Mouse (Mus musculus): Measurements from ENCODE around the gene Hsd17b14.

The Hsd17b14 gene

GRCm38 (mm10) chr7:45567780-45568516, 13.3 kb downstream of the Hsd17b14 start:
- DNase-seq, result peak; percentile 95

GRCm38 (mm10) chr7:45568601-45569473, 14.1 kb downstream of the Hsd17b14 start:
- no peak for DNase-seq

GRCm38 (mm10) chr7:45570103-45570741, 15.5 kb downstream of the Hsd17b14 start, which contains the start of gene Bcat2:
TSS of gene Bcat2 (plus strand) at chr7:45570153.
- peak; percentile 83 for DNase-seq

- no peak for DNase-seq
These were observed 17.3 kb downstream of the Hsd17b14 start for GRCm38 (mm10) chr7:45571966-45572365.

GRCm38 (mm10) chr7:45573954-45574353, 19.3 kb downstream of the Hsd17b14 start:
- DNase-seq, result no peak

GRCm38 (mm10) chr7:45574472-45575379, 20.0 kb downstream of the Hsd17b14 start:
- peak; percentile 70 for DNase-seq

- no peak for DNase-seq
These were observed 31.2 kb downstream of the Hsd17b14 start for GRCm38 (mm10) chr7:45585923-45586322.

GRCm38 (mm10) chr7:45587631-45588592, 33.2 kb downstream of the Hsd17b14 start:
- DNase-seq, result no peak

GRCm38 (mm10) chr7:45589173-45589572, 34.5 kb downstream of the Hsd17b14 start:
- peak; percentile 95 for DNase-seq

GRCm38 (mm10) chr7:45589898-45590297, 35.2 kb downstream of the Hsd17b14 start:
- no peak for DNase-seq

GRCm38 (mm10) chr7:45590874-45591273, 36.2 kb downstream of the Hsd17b14 start:
- no peak for DNase-seq

GRCm38 (mm10) chr7:45591880-45592279, 37.2 kb downstream of the Hsd17b14 start:
- DNase-seq, result no peak

- DNase-seq, result peak; percentile 84
These were observed 38.6 kb downstream of the Hsd17b14 start for GRCm38 (mm10) chr7:45593118-45593815.

GRCm38 (mm10) chr7:45595176-45595575, 40.5 kb downstream of the Hsd17b14 start:
- no peak for DNase-seq

- DNase-seq, result no peak
These were observed 41.4 kb downstream of the Hsd17b14 start for GRCm38 (mm10) chr7:45596107-45596506.

GRCm38 (mm10) chr7:45597013-45597412, 42.3 kb downstream of the Hsd17b14 start:
- no peak for DNase-seq

GRCm38 (mm10) chr7:45597527-45597926, 42.8 kb downstream of the Hsd17b14 start:
- no peak for DNase-seq

GRCm38 (mm10) chr7:45598960-45599879, 44.5 kb downstream of the Hsd17b14 start:
- no peak for DNase-seq

- no peak for DNase-seq
These were observed 51.1 kb downstream of the Hsd17b14 start for GRCm38 (mm10) chr7:45605704-45606289.

Data from kidney, postnatal 10 days (tissue).